Mouse (Mus musculus) spleen, adult 10 weeks (tissue): ENCODE measurements around the gene Acvr1c. TPM values are rescaled to one million over a fixed set of nuclear protein-coding genes. Genes with fewer than 3 reads are reported as not detected.

Experiments used
- polyA plus RNA-seq: library from polyadenylated mRNA; stranded (reverse); fragments of 350-450 nt; fragmentation: Illumina TruSeq; extraction: RNeasy Lipid Tissue Mini Kit (QIAGEN cat#74804); gene quantifications from one replicate; pipeline ENCODE4 v1.2.3, GENCODE M21; 2015; ENCODE audit warnings: low replicate concordance; ENCODE audit not compliant: insufficient read depth

Acvr1c gene
- 0.44 TPM for polyA plus RNA-seq

DNA sequence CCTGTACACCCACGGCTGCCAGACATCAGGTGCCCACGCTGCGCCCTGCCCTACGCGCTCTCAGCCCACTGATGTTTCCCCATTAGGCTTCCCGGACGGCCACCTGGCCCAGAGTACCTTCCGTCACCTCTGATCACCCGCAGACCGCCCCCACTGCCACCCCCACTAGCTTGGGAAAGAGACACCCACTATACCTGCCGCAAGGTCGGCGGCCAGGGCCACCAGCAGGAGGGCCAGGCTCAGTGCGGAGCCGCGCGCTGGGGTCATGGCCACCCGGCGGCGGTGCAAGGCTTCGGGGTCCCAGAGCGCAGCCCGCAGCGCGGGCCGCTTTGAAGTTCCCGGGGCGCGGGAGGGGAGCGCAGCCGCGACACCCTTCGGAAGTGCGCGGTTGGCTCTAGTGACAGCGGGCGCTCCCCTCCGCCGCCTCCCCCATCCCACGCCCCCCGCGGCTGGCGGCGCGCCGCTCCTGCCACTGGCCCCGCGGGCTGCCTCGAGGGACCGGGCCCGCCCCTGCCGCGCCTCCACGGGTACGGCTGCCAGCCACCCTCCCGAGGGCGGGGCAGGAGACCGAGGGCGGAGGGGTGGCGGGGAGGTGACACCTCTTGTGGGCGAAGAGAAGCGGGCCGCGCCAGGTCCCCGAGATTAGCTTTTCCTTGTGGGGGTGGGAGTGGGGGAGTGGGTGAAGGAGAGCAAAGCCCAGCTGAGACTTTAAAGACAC is at the start of gene Acvr1c:
TSS of gene Acvr1c (minus strand) at position 482 of the 718 bp plus-strand sequence.

Other genes with a start within 250 kb of the Acvr1c start
- 244 TPM for gene Cytip, start 162.4 kb downstream of the Acvr1c start, polyA plus RNA-seq
- gene Gm17409, start 112.2 kb upstream of the Acvr1c start, polyA plus RNA-seq: not detected
- 6.7 TPM for gene Acvr1, start 209.3 kb upstream of the Acvr1c start, polyA plus RNA-seq
- 0.93 TPM for gene Upp2, start 209.4 kb upstream of the Acvr1c start, polyA plus RNA-seq